Mouse (Mus musculus) bone marrow, adult 2 months (tissue): ENCODE data around the gene Gtf2ird1. TPM values are rescaled to one million over a fixed set of nuclear protein-coding genes. Genes with fewer than 3 reads are reported as not detected.
"Not testable (repeated sequence)": the region's sequence is repeated elsewhere in the genome, so short reads cannot be mapped to it uniquely, and the experiment has no call there.

Source experiments
- H3K27ac ChIP-seq: fragments of 200-500 bp; 2 replicates; pipeline ENCODE4 v1.5.1; 2012; ENCODE audit warnings: low read depth, mild to moderate bottlenecking, control low read depth, inconsistent platforms, low read length; ENCODE audit not compliant: control insufficient read depth, poor library complexity, insufficient read depth
- H3K4me1 ChIP-seq: fragments of 200-500 bp; 2 replicates; pipeline ENCODE4 v1.6.1; 2011; ENCODE audit warnings: low read length; ENCODE audit not compliant: control insufficient read depth, insufficient read depth
- H3K4me3 ChIP-seq: fragments of 200-500 bp; replicated peaks from 2 replicates; pipeline ENCODE3; 2011; ENCODE audit warnings: mild to moderate bottlenecking, low read depth, low read length, control low read depth; ENCODE audit not compliant: control insufficient read depth
- CTCF ChIP-seq: fragments of 200-500 bp; IDR thresholded peaks from 2 replicates; pipeline ENCODE4 v1.5.1; 2011; ENCODE audit warnings: low read length, control low read depth; ENCODE audit not compliant: control insufficient read depth, insufficient read depth
- POLR2A ChIP-seq: fragments of 200-500 bp; IDR thresholded peaks from 2 replicates; pipeline ENCODE4 v1.6.1; 2011; ENCODE audit warnings: low read depth, mild to moderate bottlenecking, control low read depth, low read length, borderline replicate concordance; ENCODE audit not compliant: control insufficient read depth
- WGBS: fragments of 180-500 bp; shearing (Covaris S2); methylation state at CpG from one replicate; pipeline ENCODE4 v1.1.7; 2018; 5-methylcytosine and 5-hydroxymethylcytosine counted together
- polyA plus RNA-seq: library from polyadenylated mRNA; stranded (reverse); fragments of >200 nt; gene quantifications from 2 replicates; pipeline ENCODE4 v1.2.4, GENCODE M21; 2011; ENCODE audit warnings: low replicate concordance; ENCODE audit not compliant: missing spikeins, insufficient read depth, insufficient read length

Gene Gtf2ird1
- polyA plus RNA-seq, 1 experiment: 13.1 TPM

- TF ChIP-seq POLR2A: no peak
- no peak for TF ChIP-seq CTCF
- H3K27ac ChIP-seq: no peak overlapping the region
- WGBS: 78% methylated on average over 7 of the region's 7 CpGs
These were observed 28.7 kb upstream of the Gtf2ird1 start for GRCm38 (mm10) chr5:134485183-134485730.

GRCm38 (mm10) chr5:134483291-134483690, 26.8 kb upstream of the Gtf2ird1 start:
- Histone ChIP-seq H3K4me1 (no peaks in the 10 kb centered on the region), H3K4me3 (no peak overlapping the region), H3K27ac (no peak overlapping the region)
- TF ChIP-seq POLR2A (no peak), CTCF (no peak)
- WGBS: 83% methylated on average over 1 of the region's 1 CpGs

More at GRCm38 (mm10) chr5:134485183-134485730, 28.7 kb upstream of the Gtf2ird1 start:
- Histone ChIP-seq H3K4me3 (no peak overlapping the region), H3K4me1 (no peaks in the 10 kb centered on the region)

- H3K4me3 ChIP-seq: no peak overlapping the region
- TF ChIP-seq CTCF (no peak), POLR2A (no peak)
- H3K27ac ChIP-seq: no peak overlapping the region
- no peaks in the 10 kb centered on the region for H3K4me1 ChIP-seq
- WGBS: 69% methylated on average over 11 of the region's 11 CpGs
These were observed 25.8 kb upstream of the Gtf2ird1 start for GRCm38 (mm10) chr5:134482331-134482730.

- not testable (repeated sequence) for H3K27ac ChIP-seq, H3K4me3 ChIP-seq, H3K4me1 ChIP-seq
These were observed 22.4 kb upstream of the Gtf2ird1 start for GRCm38 (mm10) chr5:134478886-134479285.

- 89% methylated on average over 7 of the region's 7 CpGs for WGBS
- H3K27ac ChIP-seq, H3K4me3 ChIP-seq: not testable (repeated sequence)
These were observed 19.2 kb upstream of the Gtf2ird1 start for GRCm38 (mm10) chr5:134475686-134476085.

GRCm38 (mm10) chr5:134475006-134475605, 18.6 kb upstream of the Gtf2ird1 start:
- 90% methylated on average over 6 of the region's 6 CpGs for WGBS
- no peak overlapping the region for H3K4me3 ChIP-seq
- H3K4me1 ChIP-seq: peaks cover 2% of the 10 kb centered on the region; the same call in 1 of the 2 replicates
- no peak overlapping the region for H3K27ac ChIP-seq
- TF ChIP-seq CTCF (peak; percentile 55), POLR2A (no peak)

More at GRCm38 (mm10) chr5:134475686-134476085, 19.2 kb upstream of the Gtf2ird1 start:
- not testable (repeated sequence) for H3K4me1 ChIP-seq

GRCm38 (mm10) chr5:134473902-134474301, 17.4 kb upstream of the Gtf2ird1 start:
- Histone ChIP-seq H3K27ac (no peak overlapping the region), H3K4me1 (peaks cover 2% of the 10 kb centered on the region; the same call in 1 of the 2 replicates), H3K4me3 (no peak overlapping the region)
- 63% methylated on average over 2 of the region's 2 CpGs for WGBS
- TF ChIP-seq CTCF: peak; percentile 68
- no peak for TF ChIP-seq POLR2A

GRCm38 (mm10) chr5:134470538-134471169, 14.1 kb upstream of the Gtf2ird1 start:
- no peak overlapping the region for H3K4me3 ChIP-seq
- no peak for TF ChIP-seq POLR2A
- TF ChIP-seq CTCF: no peak
- H3K27ac ChIP-seq: no peak overlapping the region
- peaks cover 2% of the 10 kb centered on the region; the same call in 1 of the 2 replicates for H3K4me1 ChIP-seq
- 71% methylated on average over 8 of the region's 8 CpGs for WGBS
